Mouse (Mus musculus): ENCODE results near the gene Hist1h2aa.

- TF ChIP-seq MEF2A (IDR thresholded peaks at IDR 0.05; ENCODE audit: borderline replicate concordance, low read depth, low read length) (no peak), POLR2A (IDR thresholded peaks at IDR 0.05; ENCODE audit: low read depth, low read length) (no peak), CHD2 (IDR thresholded peaks at IDR 0.05; ENCODE audit: low read length) (no peak), ZC3H11A (IDR thresholded peaks at IDR 0.05; ENCODE audit: low read depth, low read length) (no peak)
Observed at GRCm38 (mm10) chr13:23914376-23915167, 19.7 kb upstream of the Hist1h2aa start, which contains the start of gene Slc17a4.

Measured in CH12.LX (cell line).